Mouse (Mus musculus) midbrain, embryonic 15.5 days (tissue): ENCODE data around the gene Rnaset2b. TPM values are rescaled to one million over a fixed set of nuclear protein-coding genes. Genes with fewer than 3 reads are reported as not detected.
"Not testable (repeated sequence)": the region's sequence is repeated elsewhere in the genome, so short reads cannot be mapped to it uniquely, and the experiment has no call there.

Experiments
- ATAC-seq: fragments of 200-750 bp; cut with Nextera tagmentation; replicated peaks from 2 replicates; pipeline ENCODE4 v1.8.0; 2017; ENCODE audit warnings: moderate TSS enrichment
- H3K27ac ChIP-seq: fragments of 300-500 bp; sonication (generic); 2 replicates; pipeline ENCODE4 v1.5.1; 2015; ENCODE audit warnings: mild to moderate bottlenecking, inconsistent platforms
- H3K27me3 ChIP-seq: fragments of 300-500 bp; sonication (generic); replicated peaks from 2 replicates; pipeline ENCODE4 v1.6.1; 2015; ENCODE audit warnings: inconsistent platforms
- H3K36me3 ChIP-seq: fragments of 300-500 bp; sonication (generic); replicated peaks from 2 replicates; pipeline ENCODE4 v1.6.1; 2015; ENCODE audit warnings: inconsistent platforms
- H3K4me1 ChIP-seq: fragments of 300-500 bp; sonication (generic); 2 replicates; pipeline ENCODE4 v1.6.1; 2015; ENCODE audit warnings: inconsistent platforms
- H3K4me2 ChIP-seq: fragments of 300-500 bp; sonication (generic); 2 replicates; pipeline ENCODE4 v1.6.1; 2015; ENCODE audit warnings: inconsistent platforms, mild to moderate bottlenecking, moderate library complexity
- H3K4me3 ChIP-seq: fragments of 300-500 bp; sonication (generic); 2 replicates; pipeline ENCODE4 v1.5.1; 2015; ENCODE audit warnings: mild to moderate bottlenecking, inconsistent platforms
- H3K9ac ChIP-seq: fragments of 300-500 bp; sonication (generic); 2 replicates; pipeline ENCODE4 v1.6.1; 2015; ENCODE audit warnings: mild to moderate bottlenecking, inconsistent platforms
- H3K9me3 ChIP-seq: fragments of 300-500 bp; sonication (generic); 2 replicates; pipeline ENCODE4 v1.6.1; 2016; ENCODE audit warnings: inconsistent platforms
- WGBS: fragments of 180-500 bp; shearing (Covaris S2); methylation state at CpG from one replicate; pipeline ENCODE4 v1.1.7; 2015; ENCODE audit warnings: mixed read lengths; 5-methylcytosine and 5-hydroxymethylcytosine counted together
- polyA plus RNA-seq: library from polyadenylated mRNA; unstranded; fragments of >200 nt; fragmentation: Nextera tagmentation; extraction: Ambion mirVana; gene quantifications from 2 replicates; pipeline ENCODE4 v1.2.1, GENCODE M21; 2015

Rnaset2b gene
- polyA plus RNA-seq, 1 experiment from 2014 or later, result 76.6 TPM

DNA sequence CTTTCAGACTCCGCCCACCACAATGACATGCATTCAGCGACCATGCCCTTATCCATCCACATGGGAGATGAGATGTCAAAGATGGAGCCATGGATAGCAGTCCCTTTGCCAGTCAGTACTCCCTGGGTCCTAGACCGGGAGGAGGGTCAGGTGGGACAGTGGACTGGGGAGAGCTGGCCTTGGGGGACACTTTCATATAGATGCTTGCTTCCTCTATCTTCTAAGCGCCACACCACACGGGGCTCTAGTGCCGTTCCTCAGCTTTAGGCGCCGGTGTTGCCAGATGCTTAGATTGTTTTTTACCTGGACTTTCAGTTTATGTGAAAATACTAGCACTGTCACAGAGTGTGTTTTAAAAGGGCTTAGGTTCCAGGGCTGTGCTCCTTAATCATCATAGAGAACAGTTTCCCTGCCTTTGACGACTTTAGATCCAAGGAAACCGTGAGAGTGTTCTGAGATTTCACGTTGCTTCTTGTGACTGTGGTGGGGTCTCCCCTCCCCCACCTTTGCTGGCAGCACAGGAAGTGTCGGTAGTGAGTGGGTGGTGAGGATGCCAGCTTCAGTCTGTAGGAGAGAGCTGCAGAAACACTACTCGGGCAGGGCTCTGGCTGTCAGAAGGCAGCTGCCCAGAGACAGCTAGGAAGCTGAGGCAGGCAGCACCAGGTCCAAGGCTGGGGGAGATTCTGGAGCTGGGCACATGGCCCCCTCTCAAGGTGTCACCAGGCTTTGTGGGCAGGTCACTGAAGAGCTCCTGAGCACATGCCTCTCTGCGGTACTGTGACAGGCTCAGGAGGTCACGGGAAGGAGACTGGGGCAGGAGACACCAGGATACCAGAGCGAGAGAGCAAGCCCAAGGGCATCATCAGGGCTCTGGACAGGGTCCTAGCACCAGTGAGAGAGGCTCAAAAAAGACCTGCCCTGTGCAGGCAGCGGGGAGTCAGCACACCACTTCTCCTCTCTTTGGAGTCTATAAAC, 63.0 kb downstream of the Rnaset2b start:
- WGBS, result 65% methylated on average over 3 of the region's 17 CpGs
- H3K9ac ChIP-seq, H3K4me3 ChIP-seq, H3K27me3 ChIP-seq, H3K36me3 ChIP-seq, H3K4me1 ChIP-seq, ATAC-seq, H3K9me3 ChIP-seq, H3K4me2 ChIP-seq, H3K27ac ChIP-seq: not testable (repeated sequence)

Other genes starting within 250 kb of the Rnaset2b start
- gene Ezr, start 187.8 kb upstream of the Rnaset2b start, polyA plus RNA-seq, result 32.5 and 39.6 TPM in 2 replicates
- gene Rsph3b, start 22.0 kb upstream of the Rnaset2b start, polyA plus RNA-seq, result 59.6 and 62.6 TPM in 2 replicates
- 55.2 and 56.3 TPM in 2 replicates for gene Tagap1, start 9.5 kb upstream of the Rnaset2b start, polyA plus RNA-seq
- 0.18 and 0.35 TPM in 2 replicates for gene Gm49721, start 8.3 kb downstream of the Rnaset2b start, polyA plus RNA-seq
- gene Gm1604a, start 54.9 kb downstream of the Rnaset2b start, polyA plus RNA-seq, result 0.26 and 0.57 TPM in 2 replicates
- gene Rps6ka2, start 199.5 kb downstream of the Rnaset2b start, polyA plus RNA-seq, result 21.1 and 21.9 TPM in 2 replicates